Mouse (Mus musculus) embryonic facial prominence, embryonic 14.5 days (tissue): Measurements from ENCODE around the gene Erg. TPM values are rescaled to one million over a fixed set of nuclear protein-coding genes. Genes with fewer than 3 reads are reported as not detected.
A peak's percentile ranks its signal among the peaks of the same experiment; 100 is the strongest.

Experiments used
- ATAC-seq: fragments of 200-750 bp; cut with Nextera tagmentation; 2 replicates; pipeline ENCODE4 v1.8.0; 2017; ENCODE audit warnings: low read depth, moderate number of reproducible peaks, moderate TSS enrichment
- DNase-seq: peaks from one replicate; pipeline ENCODE4 v3.0.0-alpha.2; 2015; ENCODE audit warnings: low spot score
- H3K27ac ChIP-seq: fragments of 300-500 bp; sonication (generic); replicated peaks from 2 replicates; pipeline ENCODE4 v1.5.1; 2014; ENCODE audit warnings: low read depth, mild to moderate bottlenecking, low read length, moderate library complexity
- H3K27me3 ChIP-seq: fragments of 300-500 bp; sonication (generic); replicated peaks from 2 replicates; pipeline ENCODE4 v1.6.1; 2014; ENCODE audit warnings: low read length; ENCODE audit not compliant: control insufficient read depth, insufficient read depth
- H3K36me3 ChIP-seq: fragments of 300-500 bp; sonication (generic); 2 replicates; pipeline ENCODE4 v1.6.1; 2014; ENCODE audit warnings: low read length, mixed read lengths; ENCODE audit not compliant: control insufficient read depth, insufficient read depth
- H3K4me1 ChIP-seq: fragments of 300-500 bp; sonication (generic); 2 replicates; pipeline ENCODE4 v1.6.1; 2014; ENCODE audit warnings: antibody characterized with exemption, low read length; ENCODE audit not compliant: control insufficient read depth, insufficient read depth
- H3K4me2 ChIP-seq: fragments of 300-500 bp; sonication (generic); 2 replicates; pipeline ENCODE4 v1.6.1; 2014; ENCODE audit warnings: low read depth, mild to moderate bottlenecking, low read length, moderate library complexity, mixed read lengths
- H3K4me3 ChIP-seq: fragments of 300-500 bp; sonication (generic); 2 replicates; pipeline ENCODE4 v1.5.1; 2014; ENCODE audit warnings: low read depth, mild to moderate bottlenecking, low read length
- H3K9ac ChIP-seq: fragments of 300-500 bp; sonication (generic); 2 replicates; pipeline ENCODE4 v1.6.1; 2014; ENCODE audit warnings: low read depth, mild to moderate bottlenecking, low read length, moderate library complexity, mixed read lengths
- H3K9me3 ChIP-seq: fragments of 300-500 bp; sonication (generic); 2 replicates; pipeline ENCODE4 v1.6.1; 2016; ENCODE audit warnings: low read length; ENCODE audit not compliant: control insufficient read depth
- WGBS: fragments of 180-500 bp; shearing (Covaris S2); extraction: QIAGEN DNeasy Blood & Tissue Kit; methylation state at CpG from one replicate; pipeline ENCODE4 v1.1.7; 2014; 5-methylcytosine and 5-hydroxymethylcytosine counted together
- polyA plus RNA-seq: library from polyadenylated mRNA; unstranded; fragments of >200 nt; fragmentation: Nextera tagmentation; extraction: Ambion mirVana; gene quantifications from 2 replicates; pipeline ENCODE4 v1.2.1, GENCODE M21; 2014

Erg gene
- polyA plus RNA-seq, 1 experiment from 2014 or later, result 8.4 TPM

DNA sequence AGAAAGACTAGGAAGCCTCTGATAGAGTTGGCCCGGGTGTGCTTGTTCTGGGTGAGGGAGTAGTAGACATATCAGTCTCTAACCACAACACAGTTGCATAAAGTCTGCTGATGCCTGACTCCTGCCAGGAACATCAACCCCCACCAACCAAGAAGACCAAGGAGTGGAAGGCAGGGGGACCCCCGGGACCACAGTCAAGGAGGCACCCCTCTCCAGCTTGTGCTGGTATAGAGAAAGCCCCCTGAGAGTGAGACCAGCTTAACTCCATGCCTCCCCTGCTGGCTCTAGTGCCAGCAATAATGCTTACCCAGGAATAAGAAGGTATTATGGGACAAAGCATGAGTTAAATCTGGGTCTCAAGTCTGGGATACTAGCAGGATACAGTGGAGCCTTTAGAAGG, 58.8 kb downstream of the Erg start:
- H3K27me3 ChIP-seq, result no peaks in the 10 kb centered on the region
- H3K9ac ChIP-seq, result no peak overlapping the region
- no peak for ATAC-seq
- no peaks in the 10 kb centered on the region for H3K9me3 ChIP-seq
- H3K4me2 ChIP-seq, result no peak overlapping the region
- no peak for DNase-seq
- H3K4me1 ChIP-seq, result peaks cover 5% of the 10 kb centered on the region; the same call in 1 of the 2 replicates
- H3K36me3 ChIP-seq, result no peaks in the 10 kb centered on the region
- 93% methylated on average over 2 of the region's 2 CpGs for WGBS
- H3K4me3 ChIP-seq, result no peak overlapping the region
- no peak overlapping the region for H3K27ac ChIP-seq

DNA sequence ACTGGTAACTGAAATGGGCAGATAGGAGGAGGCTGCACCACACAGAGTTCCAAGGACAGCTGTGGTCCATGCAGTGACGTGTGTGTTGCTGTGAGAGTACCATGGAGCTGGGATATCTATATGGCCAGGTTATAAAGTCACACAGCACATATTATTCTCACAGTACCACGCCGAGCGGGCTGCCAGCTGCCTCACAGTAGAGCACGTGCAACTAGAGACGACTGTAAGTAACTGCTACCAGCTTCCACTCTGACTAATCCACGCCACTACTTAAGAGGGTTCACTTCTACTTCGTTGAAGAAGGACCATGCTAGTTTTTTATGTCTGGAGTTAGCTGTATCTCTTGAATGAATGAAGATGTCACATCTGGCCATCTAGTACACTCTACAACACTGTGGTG, 66.9 kb downstream of the Erg start:
- H3K4me1 ChIP-seq, result peaks cover 10% of the 10 kb centered on the region; the same call in 1 of the 2 replicates
- H3K4me2 ChIP-seq, result no peak overlapping the region
- H3K9me3 ChIP-seq, result no peaks in the 10 kb centered on the region
- ATAC-seq (no peak), DNase-seq (no peak)
- no peaks in the 10 kb centered on the region for H3K36me3 ChIP-seq
- H3K27ac ChIP-seq, result no peak overlapping the region
- no peak overlapping the region for H3K9ac ChIP-seq
- H3K27me3 ChIP-seq, result no peaks in the 10 kb centered on the region
- no peak overlapping the region for H3K4me3 ChIP-seq
- 63% methylated on average over 8 of the region's 8 CpGs for WGBS

DNA sequence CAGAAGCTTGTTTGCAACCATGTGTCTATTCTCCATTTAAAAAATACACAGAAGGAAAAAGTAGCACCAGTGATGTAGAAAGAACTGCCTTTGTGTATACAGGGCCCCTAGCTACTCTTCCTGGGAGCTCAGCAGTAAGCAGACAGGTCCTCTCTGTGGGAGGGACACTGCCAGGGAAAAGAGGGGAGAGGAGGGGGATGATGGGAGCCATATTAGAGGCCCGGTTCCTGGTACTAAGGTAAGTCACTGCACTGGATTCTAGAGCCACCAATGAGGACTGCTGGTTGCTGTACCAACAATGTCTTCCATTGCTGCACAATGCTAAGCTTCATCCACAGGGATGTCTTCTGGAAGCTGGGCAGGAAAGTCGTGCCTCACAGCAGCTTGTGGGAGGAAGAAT, 80.3 kb downstream of the Erg start:
- no peak for ATAC-seq
- 70% methylated on average over 2 of the region's 2 CpGs for WGBS
- no peaks in the 10 kb centered on the region for H3K27me3 ChIP-seq
- H3K9ac ChIP-seq, result no peak overlapping the region
- no peaks in the 10 kb centered on the region for H3K9me3 ChIP-seq
- no peaks in the 10 kb centered on the region for H3K4me1 ChIP-seq
- H3K4me3 ChIP-seq, result no peak overlapping the region
- no peak for DNase-seq
- H3K27ac ChIP-seq, result no peak overlapping the region
- H3K36me3 ChIP-seq, result no peaks in the 10 kb centered on the region
- H3K4me2 ChIP-seq, result no peak overlapping the region

DNA sequence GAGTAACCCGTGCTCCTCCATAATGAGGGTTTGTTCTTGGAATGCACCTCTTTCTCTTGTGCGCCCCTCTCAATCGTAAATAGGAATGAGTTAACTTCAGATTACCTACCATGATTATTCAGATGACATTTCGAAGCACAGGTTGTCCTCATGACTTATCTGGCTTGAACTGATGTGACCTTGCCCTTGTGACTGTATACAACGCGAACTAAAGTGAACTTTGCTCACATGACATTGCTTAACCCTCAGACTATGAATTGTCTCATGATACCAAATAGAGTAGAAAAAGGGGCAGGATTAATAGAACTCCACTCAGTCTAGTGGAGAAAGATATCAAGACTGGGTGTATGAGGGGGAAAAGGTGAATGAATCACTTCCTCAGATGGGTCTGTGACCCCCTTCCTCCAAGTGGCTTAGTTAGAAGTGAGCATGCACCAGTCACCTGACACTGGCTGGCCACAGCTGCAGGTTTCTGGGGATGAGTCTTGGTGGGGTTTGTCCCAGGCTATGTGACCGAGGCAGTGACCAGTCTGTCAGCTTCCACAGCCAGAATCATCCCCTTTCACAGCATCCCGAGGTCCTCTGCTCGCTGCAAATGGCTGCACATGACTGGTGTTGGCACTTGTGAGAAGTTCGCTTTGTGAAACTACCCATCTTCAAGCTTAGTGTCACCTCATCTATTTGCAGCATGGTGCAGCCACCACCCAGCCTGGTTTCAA, 89.7 kb downstream of the Erg start:
- Histone ChIP-seq H3K9ac (no peak overlapping the region), H3K4me2 (no peak overlapping the region), H3K27me3 (no peaks in the 10 kb centered on the region), H3K36me3 (no peaks in the 10 kb centered on the region), H3K9me3 (no peaks in the 10 kb centered on the region), H3K27ac (no peak overlapping the region), H3K4me1 (peaks cover 4% of the 10 kb centered on the region; the same call in 1 of the 2 replicates), H3K4me3 (no peak overlapping the region)
- DNase-seq (no peak), ATAC-seq (no peak)
- 87% methylated on average over 10 of the region's 10 CpGs for WGBS

DNA sequence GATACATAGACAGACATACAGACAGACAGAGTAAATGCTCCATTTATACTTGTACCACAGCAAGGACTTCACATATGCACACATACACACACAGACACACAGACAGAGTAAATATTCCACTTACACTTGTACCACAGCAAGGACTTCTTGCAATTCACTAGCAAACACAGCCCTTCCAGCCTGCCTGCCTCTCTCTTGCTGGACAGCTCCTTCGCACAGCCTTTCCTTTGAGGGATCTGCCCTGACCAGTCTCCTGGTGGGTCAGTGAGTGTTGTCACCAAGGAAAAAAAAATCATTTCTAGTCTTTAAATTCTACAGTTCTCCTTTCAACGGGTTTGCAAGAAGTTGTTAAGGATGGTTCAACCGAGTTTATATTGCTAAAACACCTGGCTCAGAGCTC, 92.3 kb downstream of the Erg start:
- 47% methylated on average over 3 of the region's 3 CpGs for WGBS
- no peak overlapping the region for H3K9ac ChIP-seq
- H3K36me3 ChIP-seq, result no peaks in the 10 kb centered on the region
- no peak overlapping the region for H3K4me2 ChIP-seq
- DNase-seq (peak; percentile 12), ATAC-seq (no peak)
- no peak overlapping the region for H3K4me3 ChIP-seq
- H3K9me3 ChIP-seq, result no peaks in the 10 kb centered on the region
- H3K27me3 ChIP-seq, result no peaks in the 10 kb centered on the region
- peaks cover 15% of the 10 kb centered on the region; the same call in 1 of the 2 replicates for H3K4me1 ChIP-seq
- no peak overlapping the region for H3K27ac ChIP-seq

DNA sequence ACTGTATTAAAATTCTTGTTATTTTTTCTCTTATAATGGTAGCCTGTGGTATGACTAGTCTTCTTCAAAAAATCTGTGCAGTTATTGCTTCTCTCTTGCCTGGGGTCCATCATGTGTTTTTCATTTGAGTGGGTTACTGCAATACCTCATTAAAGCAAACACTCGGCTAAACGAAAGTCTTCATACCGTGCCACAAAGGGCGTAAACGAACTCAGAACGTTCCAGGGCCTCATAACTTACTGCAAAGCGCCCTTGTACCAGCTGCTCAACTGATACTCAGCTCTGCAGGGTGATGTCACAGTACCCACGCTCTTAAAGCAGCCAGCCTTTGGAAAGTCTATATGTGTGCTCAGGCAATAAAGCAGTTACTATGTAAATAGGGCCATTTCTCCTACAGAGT, 93.1 kb downstream of the Erg start:
- Histone ChIP-seq H3K27me3 (no peaks in the 10 kb centered on the region), H3K4me2 (no peak overlapping the region), H3K27ac (no peak overlapping the region), H3K9me3 (no peaks in the 10 kb centered on the region), H3K4me1 (peaks cover 15% of the 10 kb centered on the region; the same call in 1 of the 2 replicates), H3K9ac (no peak overlapping the region), H3K4me3 (no peak overlapping the region), H3K36me3 (no peaks in the 10 kb centered on the region)
- DNase-seq, result peak; percentile 66
- ATAC-seq, result no peak
- WGBS, result 51% methylated on average over 8 of the region's 8 CpGs

DNA sequence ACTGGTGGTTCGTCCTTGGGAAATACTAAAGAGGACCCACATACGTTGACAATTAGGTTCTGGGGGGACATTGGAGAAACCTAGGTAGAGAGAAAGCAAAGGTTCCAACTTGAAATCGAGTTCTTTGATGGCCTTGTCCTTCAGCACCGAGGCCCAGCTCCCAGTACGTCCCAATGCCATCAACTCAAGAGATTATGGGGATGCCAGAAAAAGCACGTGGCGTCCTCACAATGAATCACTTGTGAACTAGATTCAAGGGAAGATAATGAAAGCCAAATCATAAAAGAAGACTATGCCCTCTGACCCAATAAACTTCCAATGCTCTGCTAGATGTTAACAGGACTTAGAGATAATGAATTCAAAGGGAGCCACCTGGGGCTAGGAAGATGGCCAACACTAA, 94.2 kb downstream of the Erg start:
- Histone ChIP-seq H3K4me3 (no peak overlapping the region), H3K27ac (no peak overlapping the region), H3K9ac (no peak overlapping the region), H3K4me2 (no peak overlapping the region), H3K36me3 (no peaks in the 10 kb centered on the region), H3K9me3 (no peaks in the 10 kb centered on the region), H3K4me1 (peaks cover 15% of the 10 kb centered on the region; the same call in 1 of the 2 replicates), H3K27me3 (no peaks in the 10 kb centered on the region)
- DNase-seq, result no peak
- ATAC-seq, result no peak
- 82% methylated on average over 7 of the region's 7 CpGs for WGBS

DNA sequence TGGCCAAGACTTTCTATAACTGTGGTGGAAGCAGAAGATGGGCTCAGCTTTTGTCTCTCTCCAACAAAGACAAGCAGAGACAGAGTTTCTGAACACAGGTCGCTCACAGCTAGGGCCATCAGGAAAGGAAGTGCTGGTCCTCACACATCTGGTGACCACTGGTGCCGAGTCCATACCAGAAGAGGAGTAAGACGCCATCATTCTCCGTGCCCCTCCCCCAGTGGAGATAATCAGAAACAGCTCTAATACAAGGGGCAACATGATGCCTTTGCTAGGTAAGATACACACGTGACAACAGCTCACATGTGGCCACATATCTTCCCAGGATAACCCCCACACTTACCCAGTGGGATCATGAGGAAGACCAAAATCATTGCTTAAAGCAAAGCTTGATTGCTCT, 96.0 kb downstream of the Erg start:
- Histone ChIP-seq H3K36me3 (no peaks in the 10 kb centered on the region), H3K27me3 (no peaks in the 10 kb centered on the region), H3K4me1 (peaks cover 15% of the 10 kb centered on the region; the same call in 1 of the 2 replicates), H3K4me3 (no peak overlapping the region), H3K4me2 (no peak overlapping the region), H3K27ac (no peak overlapping the region), H3K9ac (no peak overlapping the region), H3K9me3 (no peaks in the 10 kb centered on the region)
- ATAC-seq (no peak), DNase-seq (no peak)
- 47% methylated on average over 5 of the region's 5 CpGs for WGBS
